Mouse (Mus musculus) kidney, adult 9 months (tissue): ENCODE measurements at regions not wholly inside any gene's neighbourhood (a gene's known extent, or its start where the extent isn't known, plus 50 kb on each side); places are given as distances from the start of the nearest gene placed in this dataset.
A peak's percentile ranks its signal among the peaks of the same experiment; 100 is the strongest.

Source experiments
- DNase-seq: peaks from one replicate; pipeline ENCODE4 v3.0.0; 2022

- no peak for DNase-seq
Measured at GRCm38 (mm10) chr1:27895333-27895732, 884.7 kb downstream of the Gm597 start.

GRCm38 (mm10) chr1:27883771-27884170, 896.3 kb downstream of the Gm597 start:
- DNase-seq = peak; percentile 95
